19 mouse cellular contexts compared by ENCODE assay signal in the genomic region with DNA sequence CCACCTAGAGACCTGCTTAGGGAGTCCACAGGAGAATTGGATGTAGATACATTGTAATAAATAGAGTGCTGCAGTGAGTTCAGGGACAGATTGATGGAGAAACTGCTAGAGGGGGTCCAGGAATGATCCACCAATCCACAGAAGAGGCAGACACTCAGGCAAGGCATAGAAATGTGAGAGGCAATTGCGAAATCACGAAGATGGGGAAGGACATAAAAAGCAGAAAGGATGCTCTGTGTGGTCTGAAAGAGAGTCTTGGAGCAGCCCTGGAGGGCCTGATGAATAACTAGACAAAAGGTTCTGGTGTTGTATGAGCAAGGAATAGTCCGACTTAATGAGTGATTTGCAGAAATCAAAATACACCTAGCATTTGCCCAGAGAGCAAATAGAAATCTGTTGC.
DNase-seq lines count a peak whose midpoint lies in the region; ATAC-seq lines count a peak whose summit lies in the region.
"Had no signal": no experiment of that assay in that cellular context is flagged by ENCODE, and none has a peak within 500 bp of the region (broad histone marks: within the 10 kb centered on the region; RNA-seq: fewer than 3 reads in every experiment).

No protein-coding gene starts in this region.

- no peak overlapping the region for H3K4me3 ChIP-seq in midbrain, embryonic 11.5 days (ENCODE audit: low read depth, low read length)
- H3K4me3 ChIP-seq in midbrain, embryonic 10.5 days, result no peak overlapping the region
- H3K4me3 ChIP-seq: embryonic facial prominence, embryonic 13.5 days; heart, embryonic 10.5 days; heart, embryonic 15.5 days; hindbrain, embryonic 15.5 days had no signal

- peak; percentile 24 for DNase-seq in layer of hippocampus, adult 9-11 months
- no peak for DNase-seq in layer of hippocampus, adult 9-10 months (ENCODE audit: low spot score)
- peak; percentile 28 for DNase-seq in midbrain, embryonic 11.5 days (ENCODE audit: low spot score, missing footprints)
- DNase-seq in midbrain, embryonic 10.5 days (ENCODE audit: low spot score), result no peak
- DNase-seq in brain, adult 2 months (ENCODE audit: low read depth, low spot score), result peak; percentile 17
- no peak for DNase-seq in heart, postnatal 10 days
- no peak for DNase-seq in layer of hippocampus, postnatal 10 days (ENCODE audit: low spot score in 2 of 2)
- DNase-seq: adrenal gland, postnatal 10 days; cerebellum, adult 11-12 months; cerebellum, adult 9-10 months; cerebellum, postnatal 25 days; gastrocnemius, postnatal 36 days; heart, adult 18-20 months had no signal

- no peaks in the 10 kb centered on the region for H3K27me3 ChIP-seq in midbrain, embryonic 11.5 days (ENCODE audit: control insufficient read depth, insufficient read depth, low read length)
- H3K27me3 ChIP-seq in midbrain, embryonic 10.5 days (ENCODE audit: low read depth, poor library complexity, severe bottlenecking), result no peaks in the 10 kb centered on the region
- H3K27me3 ChIP-seq: embryonic facial prominence, embryonic 13.5 days; heart, embryonic 15.5 days; hindbrain, embryonic 15.5 days had no signal

- no peak overlapping the region for H3K9ac ChIP-seq in midbrain, embryonic 11.5 days (ENCODE audit: low read length)
- H3K9ac ChIP-seq: embryonic facial prominence, embryonic 13.5 days; heart, embryonic 15.5 days; hindbrain, embryonic 15.5 days had no signal

- no peaks in the 10 kb centered on the region for H3K36me3 ChIP-seq in midbrain, embryonic 11.5 days (ENCODE audit: control insufficient read depth, insufficient read depth, low read length)
- H3K36me3 ChIP-seq in midbrain, embryonic 10.5 days, result no peaks in the 10 kb centered on the region
- H3K36me3 ChIP-seq: embryonic facial prominence, embryonic 13.5 days; heart, embryonic 10.5 days; heart, embryonic 15.5 days; hindbrain, embryonic 15.5 days had no signal

- no peaks in the 10 kb centered on the region for H3K4me1 ChIP-seq in midbrain, embryonic 11.5 days (ENCODE audit: control insufficient read depth, insufficient read depth, low read length)
- H3K4me1 ChIP-seq in midbrain, embryonic 10.5 days, result peaks cover 8% of the 10 kb centered on the region; the same call in 1 of the 2 replicates

- no peak overlapping the region for H3K27ac ChIP-seq in midbrain, embryonic 11.5 days (ENCODE audit: low read depth, low read length)
- no peak overlapping the region for H3K27ac ChIP-seq in midbrain, embryonic 10.5 days (replicated peaks)
- H3K27ac ChIP-seq: embryonic facial prominence, embryonic 13.5 days; hindbrain, embryonic 15.5 days had no signal

- WGBS in midbrain, embryonic 11.5 days, result 94% methylated on average over 3 of the region's 3 CpGs
- 88% methylated on average over 3 of the region's 3 CpGs for WGBS in midbrain, embryonic 10.5 days

- no peaks in the 10 kb centered on the region for H3K9me3 ChIP-seq in midbrain, embryonic 11.5 days (ENCODE audit: control insufficient read depth, low read length)
- no peaks in the 10 kb centered on the region; the same call in 1 of the 2 replicates for H3K9me3 ChIP-seq in midbrain, embryonic 10.5 days (replicated peaks)
- H3K9me3 ChIP-seq: embryonic facial prominence, embryonic 13.5 days; heart, embryonic 10.5 days; heart, embryonic 15.5 days; hindbrain, embryonic 15.5 days had no signal

- no peak for ATAC-seq in midbrain, embryonic 11.5 days (ENCODE audit: low FRiP score)
- peak; percentile 63 for ATAC-seq in megakaryocyte, adult 5-6 weeks (ENCODE audit: poor library complexity, severe bottlenecking)
- ATAC-seq: forebrain, embryonic 14.5 days had no signal

- H3K4me2 ChIP-seq in midbrain, embryonic 11.5 days, result no peak overlapping the region
- H3K4me2 ChIP-seq: embryonic facial prominence, embryonic 13.5 days; heart, embryonic 15.5 days; hindbrain, embryonic 15.5 days had no signal

- intact Hi-C loops in heart, postnatal 10 days (cut with DNase I), result no loop called here

Comparison
In these comparisons a context has a peak if more than half of its experiments do, and no peak if none do; other contexts are left out.
1. DNase-seq: peak in layer of hippocampus, adult 9-11 months (single experiment), midbrain, embryonic 11.5 days (single experiment) and brain, adult 2 months (single experiment); none in layer of hippocampus, adult 9-10 months (single experiment), midbrain, embryonic 10.5 days (single experiment), heart, postnatal 10 days (0 of 2) and layer of hippocampus, postnatal 10 days (0 of 2).